Mouse (Mus musculus) heart, adult 2 months (tissue): ENCODE data around the gene Sp3. TPM values are rescaled to one million over a fixed set of nuclear protein-coding genes. Genes with fewer than 3 reads are reported as not detected.

ENCODE experiments used
- DNase-seq, 2 experiments: peaks; one replicate each; pipeline ENCODE4 v3.0.0; 2021
- H3K27ac ChIP-seq: fragments of 200-600 bp; 2 replicates; pipeline ENCODE4 v1.8.1; 2022
- H3K27me3 ChIP-seq: fragments of 200-500 bp; 2 replicates; pipeline ENCODE4 v1.6.1; 2012; ENCODE audit warnings: mild to moderate bottlenecking, low read length, inconsistent platforms, mixed read lengths; ENCODE audit not compliant: control insufficient read depth, insufficient read depth
- H3K36me3 ChIP-seq: fragments of 200-500 bp; 2 replicates; pipeline ENCODE4 v1.6.1; 2012; ENCODE audit warnings: low read length, inconsistent platforms; ENCODE audit not compliant: control insufficient read depth, insufficient read depth
- H3K4me1 ChIP-seq: fragments of 200-500 bp; 2 replicates; pipeline ENCODE4 v1.6.1; 2011; ENCODE audit warnings: low read length; ENCODE audit not compliant: control insufficient read depth, insufficient read depth
- H3K4me3 ChIP-seq: fragments of 200-600 bp; 2 replicates; pipeline ENCODE4 v1.8.1; 2022
- H3K79me2 ChIP-seq: fragments of 200-500 bp; replicated peaks from 2 replicates; pipeline ENCODE4 v1.6.1; 2012; ENCODE audit warnings: mild to moderate bottlenecking, inconsistent platforms, low read length, moderate library complexity, mixed read lengths; ENCODE audit not compliant: control insufficient read depth, insufficient read depth
- H3K9ac ChIP-seq: fragments of 200-500 bp; 2 replicates; pipeline ENCODE4 v1.6.1; 2012; ENCODE audit warnings: low read depth, mild to moderate bottlenecking, control low read depth, inconsistent platforms, low read length, mixed read lengths
- CTCF ChIP-seq: fragments of 200-600 bp; IDR thresholded peaks from 2 replicates; pipeline ENCODE4 v1.8.1; 2022; ENCODE audit warnings: antibody characterized with exemption, mild to moderate bottlenecking, moderate library complexity
- EP300 ChIP-seq: fragments of 200-500 bp; IDR thresholded peaks from 2 replicates; pipeline ENCODE4 v1.6.1; 2011; ENCODE audit warnings: low read depth, low read length, control low read depth; ENCODE audit not compliant: insufficient read depth
- POLR2A ChIP-seq: fragments of 200-500 bp; IDR thresholded peaks from 2 replicates; pipeline ENCODE4 v1.6.1; 2011; ENCODE audit warnings: mild to moderate bottlenecking, low read depth, low read length, control low read depth; ENCODE audit not compliant: insufficient read depth
- WGBS: fragments of 180-500 bp; shearing (Covaris S2); methylation state at CpG from one replicate; pipeline ENCODE4 v1.1.7; 2018; 5-methylcytosine and 5-hydroxymethylcytosine counted together
- intact Hi-C: fragments of 180-260 bp; cut with DNase I; formaldehyde crosslinking; loops from one replicate; pipeline ENCODE4 v1.15.1; 2025
- polyA plus RNA-seq: library from polyadenylated mRNA; depleted of rRNA; stranded (reverse); fragments of >200 nt; gene quantifications from 2 replicates; pipeline ENCODE4 v1.2.3, GENCODE M21; 2012
- total RNA-seq, 2 experiments: library from RNA; stranded (reverse); gene quantifications; 2 replicates each; pipeline ENCODE4 v1.2.3; 2021

Gene Sp3
- total and polyA plus RNA-seq, 3 experiments, result 11.1 to 33.6 (median 29.6) TPM

DNA sequence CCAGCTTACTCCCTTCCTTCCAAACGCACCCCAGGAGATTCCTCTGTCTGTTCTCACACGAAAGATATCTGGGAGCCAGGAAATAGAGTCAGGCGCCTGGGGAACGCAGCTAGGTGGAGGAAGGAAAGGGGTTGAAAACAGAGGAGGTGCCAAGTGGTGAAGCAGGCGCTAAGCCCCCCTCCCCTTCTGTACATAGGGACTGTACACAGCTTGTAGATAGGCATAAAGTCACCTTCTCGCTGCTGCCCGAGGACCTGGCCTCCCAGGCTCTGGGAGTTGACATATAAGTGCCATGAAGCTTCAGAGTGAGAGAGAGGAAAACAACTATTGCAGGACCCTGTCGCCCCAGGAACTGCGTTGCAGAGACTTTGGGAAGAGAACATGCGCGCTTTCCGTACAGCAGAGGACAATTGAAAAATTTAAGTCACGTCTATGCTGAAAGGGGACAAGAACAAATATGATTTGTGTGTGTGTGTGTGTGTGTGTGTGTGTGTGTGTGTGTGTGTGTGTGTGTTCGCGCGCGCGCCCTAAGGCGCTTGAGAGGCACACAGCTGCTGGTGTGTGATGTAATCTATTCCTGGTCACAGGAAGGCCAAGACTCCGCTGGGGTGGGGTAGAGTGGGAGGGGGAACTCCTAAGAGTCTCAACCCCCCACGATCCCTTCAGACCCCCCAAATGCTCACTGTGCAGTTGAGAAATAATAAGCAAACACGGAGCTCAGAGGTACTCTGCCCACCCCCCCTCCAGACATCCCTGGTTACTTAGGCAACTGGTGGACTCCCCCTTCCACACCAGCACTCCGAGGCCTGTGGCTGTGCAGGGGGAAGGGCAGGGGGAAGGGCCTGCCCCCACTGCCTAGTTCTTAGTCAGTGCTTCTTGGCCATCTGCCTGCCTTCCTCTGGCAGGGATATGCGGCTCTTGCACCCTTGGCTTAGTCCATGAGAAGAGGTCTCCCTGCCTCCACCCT lies 23.8 kb upstream of the Sp3 start:
- H3K27ac ChIP-seq, result peak overlapping the region; percentile 97
- H3K4me3 ChIP-seq, result peak overlapping the region; percentile 36
- no peaks in the 10 kb centered on the region for H3K79me2 ChIP-seq
- WGBS, result 4% methylated on average over 24 of the region's 24 CpGs
- H3K9ac ChIP-seq, result peak overlapping the region; percentile 51
- H3K27me3 ChIP-seq, result no peaks in the 10 kb centered on the region
- H3K4me1 ChIP-seq, result peaks cover 16% of the 10 kb centered on the region
- peak; percentile 33; the same call in 1 of the 2 replicates for TF ChIP-seq POLR2A
- no peak for TF ChIP-seq CTCF
- peak; percentile 61; the same call in 1 of the 2 replicates for TF ChIP-seq EP300
- intact Hi-C loops, result loop anchor here (2.0 to 5.0 kb wide), 2 partner anchors 23 to 43 kb away; partner anchors contain the start of gene Sp3
- DNase-seq, result peak; percentile 88 to 93
- peaks cover 2% of the 10 kb centered on the region for H3K36me3 ChIP-seq

DNA sequence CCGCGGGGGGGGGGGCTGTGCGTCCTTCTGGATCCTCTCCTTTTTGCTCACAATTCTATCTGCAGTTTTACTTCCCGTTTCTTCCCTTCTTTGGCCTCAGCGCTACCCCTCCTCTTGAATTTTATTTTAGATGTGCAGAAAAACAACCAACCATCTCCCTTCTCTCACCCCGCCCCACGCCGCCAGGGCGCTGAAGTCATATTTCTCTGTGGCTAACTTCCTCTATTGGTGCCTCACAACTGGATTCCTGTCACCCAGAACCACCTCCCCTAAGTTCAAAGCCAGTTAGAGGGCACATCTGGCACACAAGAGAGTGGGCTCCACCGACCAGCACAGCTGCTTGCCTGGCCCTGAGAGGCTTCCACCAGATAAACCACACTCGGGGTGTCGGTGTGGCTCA lies 22.8 kb upstream of the Sp3 start:
- intact Hi-C loops, result loop anchor here (2.0 to 5.0 kb wide), 2 partner anchors 22 to 44 kb away; partner anchors contain the start of gene Sp3
- Histone ChIP-seq H3K9ac (peak overlapping the region; percentile 78), H3K4me3 (peak overlapping the region; percentile 36), H3K4me1 (peaks cover 16% of the 10 kb centered on the region), H3K27me3 (no peaks in the 10 kb centered on the region), H3K36me3 (peaks cover 2% of the 10 kb centered on the region), H3K79me2 (no peaks in the 10 kb centered on the region), H3K27ac (peak overlapping the region; percentile 97)
- 17% methylated on average over 12 of the region's 12 CpGs for WGBS
- TF ChIP-seq CTCF (no peak), EP300 (no peak), POLR2A (no peak)
- DNase-seq, result peak; percentile 72 to 84

DNA sequence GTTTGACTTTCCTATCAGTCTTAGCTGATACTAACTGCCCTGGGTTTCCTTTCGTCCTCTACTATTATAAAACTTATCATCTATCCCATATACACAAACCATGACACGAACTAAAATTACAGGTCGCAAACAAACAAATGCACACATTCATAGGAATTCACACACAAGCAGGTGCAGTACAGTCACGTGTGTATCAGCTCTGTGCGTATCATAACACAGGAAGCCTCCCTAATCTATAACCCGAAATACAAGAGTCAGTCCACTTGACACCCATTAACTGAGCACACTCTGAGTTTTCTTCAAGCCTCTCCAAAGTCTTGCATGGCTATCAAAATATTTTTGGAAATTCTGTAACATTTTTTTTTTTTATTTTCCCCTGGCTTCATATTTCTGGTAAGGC lies 22.2 kb upstream of the Sp3 start:
- intact Hi-C loops, result loop anchor here (2.0 to 5.0 kb wide), 2 partner anchors 22 to 45 kb away; partner anchors contain the start of gene Sp3
- Histone ChIP-seq H3K4me3 (no peak overlapping the region), H3K27ac (peak overlapping the region; percentile 47), H3K79me2 (no peaks in the 10 kb centered on the region), H3K36me3 (peaks cover 2% of the 10 kb centered on the region), H3K27me3 (no peaks in the 10 kb centered on the region), H3K4me1 (peaks cover 18% of the 10 kb centered on the region), H3K9ac (no peak overlapping the region)
- WGBS, result 66% methylated on average over 6 of the region's 6 CpGs
- TF ChIP-seq EP300, result no peak
- no peak for TF ChIP-seq CTCF
- no peak for TF ChIP-seq POLR2A
- no peak for DNase-seq

DNA sequence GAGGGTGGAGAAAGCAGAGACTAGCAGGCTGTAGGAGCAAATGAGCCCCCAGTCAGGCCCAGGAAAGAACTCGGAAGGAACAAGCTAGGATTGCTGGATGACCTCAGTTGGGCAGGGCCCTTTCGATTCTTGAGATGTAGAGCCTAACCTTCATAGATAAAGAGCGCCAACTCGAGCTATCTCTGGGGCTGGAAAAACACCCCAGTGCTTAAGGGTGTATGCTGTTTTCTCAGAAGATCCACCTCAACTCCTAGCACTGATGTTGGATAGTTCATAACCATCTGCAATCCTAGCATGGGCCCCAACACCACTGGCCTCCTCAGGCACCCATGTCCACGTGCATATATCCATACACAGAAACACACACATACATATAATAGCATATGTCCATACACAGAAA lies 21.7 kb upstream of the Sp3 start:
- no peaks in the 10 kb centered on the region for H3K27me3 ChIP-seq
- 67% methylated on average over 5 of the region's 5 CpGs for WGBS
- no peak overlapping the region for H3K9ac ChIP-seq
- peaks cover 2% of the 10 kb centered on the region for H3K36me3 ChIP-seq
- no peak overlapping the region for H3K4me3 ChIP-seq
- intact Hi-C loops, result loop anchor here (2.0 to 5.0 kb wide), 2 partner anchors 21 to 45 kb away; partner anchors contain the start of gene Sp3
- peaks cover 19% of the 10 kb centered on the region for H3K4me1 ChIP-seq
- no peak for DNase-seq
- no peaks in the 10 kb centered on the region for H3K79me2 ChIP-seq
- peak overlapping the region; percentile 47; the same call in 1 of the 2 replicates for H3K27ac ChIP-seq
- no peak for TF ChIP-seq POLR2A
- no peak for TF ChIP-seq CTCF
- TF ChIP-seq EP300, result no peak

DNA sequence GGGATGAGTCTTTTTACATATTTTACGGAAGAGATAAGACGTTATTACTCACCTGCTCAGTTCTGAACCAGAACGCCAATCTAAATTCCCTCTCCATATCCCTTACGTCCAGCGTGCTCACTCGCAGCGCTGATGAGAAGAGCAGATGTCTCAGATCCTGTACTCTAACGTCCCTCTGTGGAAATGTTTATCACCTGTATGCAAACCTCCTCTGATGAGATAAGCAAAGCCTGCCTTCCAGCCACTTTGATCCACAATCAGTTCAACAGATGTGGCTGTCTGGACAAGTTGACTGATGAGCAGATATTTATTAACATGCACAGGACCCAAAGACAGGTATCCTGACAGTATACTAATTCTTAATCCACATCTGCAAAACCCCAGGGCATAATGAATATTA lies 19.9 kb upstream of the Sp3 start:
- no peak for TF ChIP-seq CTCF
- TF ChIP-seq POLR2A, result no peak
- TF ChIP-seq EP300, result no peak
- Histone ChIP-seq H3K27me3 (no peaks in the 10 kb centered on the region), H3K79me2 (no peaks in the 10 kb centered on the region), H3K27ac (no peak overlapping the region), H3K36me3 (peaks cover 2% of the 10 kb centered on the region), H3K4me3 (no peak overlapping the region), H3K4me1 (peaks cover 26% of the 10 kb centered on the region), H3K9ac (no peak overlapping the region)
- no peak for DNase-seq
- intact Hi-C loops, result loop anchor here (5.0 kb wide), 1 partner anchor 47 kb away; no protein-coding TSS in a partner anchor
- WGBS, result 58% methylated on average over 8 of the region's 8 CpGs
